Mouse (Mus musculus) megakaryocyte, embryonic 14.5 days (primary cell): ENCODE data around the gene Rrp7a.

Experiments used
- FLI1 ChIP-seq: IDR thresholded peaks from 2 replicates; pipeline ENCODE4 v1.6.1; 2012; ENCODE audit warnings: low read length, inconsistent platforms, mixed read lengths
- GATA1 ChIP-seq: IDR thresholded peaks from 3 replicates; pipeline ENCODE4 v1.6.1; 2012; ENCODE audit warnings: mixed read lengths, low read length, inconsistent platforms, borderline replicate concordance

DNA sequence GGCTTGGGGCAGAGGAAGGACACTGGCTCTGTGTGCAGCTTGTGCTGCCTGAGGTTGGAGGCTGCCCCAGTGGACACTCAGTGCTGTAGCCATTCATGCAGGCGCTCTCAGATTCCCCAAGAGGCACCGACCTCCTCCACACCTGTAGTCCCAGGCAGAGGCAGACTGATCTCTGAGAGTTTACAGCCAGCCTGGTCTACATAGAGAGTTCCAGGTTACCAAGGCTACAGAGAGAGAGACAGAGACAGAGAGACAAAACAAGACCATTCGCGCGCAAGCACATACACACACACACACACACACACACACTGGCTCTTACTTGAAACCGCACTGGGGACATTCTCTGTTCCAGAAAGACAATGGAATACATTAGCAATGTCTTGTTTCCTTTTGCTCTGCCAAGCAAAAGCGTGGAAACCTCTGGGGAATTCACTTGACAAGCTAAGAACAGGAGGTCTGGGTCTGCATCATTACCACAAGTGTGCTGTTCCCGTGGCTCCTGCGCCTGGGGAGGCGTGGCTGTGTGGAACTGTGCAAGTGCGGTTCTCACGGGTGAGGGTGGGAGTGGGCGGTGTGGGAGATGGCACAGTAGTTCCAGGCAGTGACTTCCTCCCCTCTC lies 38.5 kb downstream of the Rrp7a start:
- TF ChIP-seq GATA1 (no peak), FLI1 (no peak)
